Mouse (Mus musculus): ENCODE data around the gene Chga.

Chga gene

DNA sequence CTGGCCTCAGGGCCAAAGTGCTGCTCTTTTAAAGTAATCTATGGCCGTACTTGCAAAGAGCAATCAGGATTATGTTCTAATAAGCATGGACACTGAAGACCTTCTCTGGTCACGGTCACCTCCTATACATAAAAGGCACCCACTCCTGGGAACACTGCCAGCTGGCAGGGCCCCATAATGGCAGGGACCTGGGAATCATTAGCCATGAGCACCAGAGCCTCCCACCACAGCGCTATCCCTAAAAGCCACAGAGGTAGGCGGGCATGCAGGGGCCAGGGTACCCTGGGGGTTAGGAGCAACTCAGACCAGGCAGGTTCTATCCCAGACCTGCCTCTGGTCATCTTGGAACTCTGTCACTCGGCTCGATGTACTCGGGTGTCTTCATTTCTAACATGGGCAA is 45.0 kb downstream of the Chga start:
- no peak for DNase-seq (ENCODE audit: low spot score)

DNA sequence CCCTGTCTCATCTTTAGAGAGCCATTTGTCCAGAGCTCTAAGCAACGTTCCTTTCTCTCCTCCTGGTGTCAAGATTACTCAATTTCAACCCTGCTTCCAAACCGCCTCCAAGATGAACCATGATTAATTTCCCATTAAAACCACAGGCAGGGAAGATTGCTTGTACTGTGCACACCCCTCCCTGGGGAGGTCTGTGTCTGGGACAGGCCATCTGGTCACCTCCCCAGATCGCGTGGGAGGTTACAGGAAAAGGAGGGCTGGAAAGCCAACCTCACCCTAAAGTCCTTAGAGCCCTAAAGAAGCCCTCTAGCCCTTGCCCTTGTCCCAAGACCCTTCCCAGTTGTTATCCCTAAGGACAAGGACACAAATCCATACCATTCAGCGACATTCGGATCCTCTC is 45.6 kb downstream of the Chga start:
- DNase-seq (ENCODE audit: low spot score) = no peak

DNA sequence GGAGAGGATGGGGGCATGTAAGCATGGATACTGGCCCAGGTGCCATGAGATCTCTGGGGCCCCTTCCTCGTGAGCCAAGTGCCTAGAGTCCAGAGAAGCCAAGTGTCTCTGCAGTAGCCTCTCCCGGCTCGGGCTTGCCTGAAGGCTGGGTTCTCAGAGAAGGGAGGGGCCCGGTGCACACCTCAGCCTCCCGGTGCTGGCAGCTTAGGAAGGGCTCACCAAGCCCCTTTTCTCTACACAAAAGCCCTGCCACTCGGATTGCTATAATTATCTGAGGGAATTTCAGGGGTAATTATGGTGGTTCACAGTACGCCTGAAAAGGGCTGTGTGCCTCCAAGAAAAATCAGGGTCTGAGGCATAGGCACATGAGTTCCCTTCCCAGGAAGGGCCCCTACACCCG is 47.1 kb downstream of the Chga start:
- DNase-seq (ENCODE audit: low spot score) = no peak

DNA sequence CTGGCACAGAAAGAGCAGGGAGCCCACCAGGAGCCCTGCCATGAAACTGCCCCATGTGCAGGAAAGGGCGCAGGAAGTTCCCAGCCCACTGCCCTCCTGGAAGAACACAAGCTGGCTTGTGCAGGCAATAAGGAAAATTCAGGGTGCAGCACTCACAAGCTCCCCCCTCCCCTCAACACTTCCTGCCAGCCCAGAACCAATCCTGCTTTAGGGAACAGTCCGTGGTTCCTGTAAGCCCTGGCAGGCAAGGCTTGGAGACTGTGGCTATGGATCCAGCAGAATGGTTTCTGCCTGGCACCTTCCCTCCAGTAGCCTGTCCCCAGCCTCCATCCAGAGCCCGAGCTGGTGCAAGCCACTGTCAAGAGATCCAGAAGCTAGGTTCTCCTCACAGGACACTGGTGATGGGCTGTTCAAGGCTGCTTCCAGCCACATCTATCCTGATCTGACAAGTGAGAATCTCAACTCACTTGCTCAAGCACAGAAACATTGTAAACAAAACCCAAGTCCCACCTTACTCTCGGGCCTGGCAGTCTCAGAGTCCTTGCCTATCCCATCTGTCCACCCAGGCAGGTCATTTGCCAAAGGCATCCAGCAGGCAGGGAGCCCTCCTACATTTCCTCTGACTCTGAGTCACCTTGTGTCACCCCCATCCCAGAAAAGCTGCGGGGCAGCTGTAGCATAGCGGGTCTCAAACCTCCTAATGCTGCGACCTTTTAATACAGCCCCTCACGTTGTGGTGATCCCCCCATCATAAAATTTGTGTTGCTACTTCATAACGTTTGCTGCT is 47.7 kb downstream of the Chga start:
- no peak for DNase-seq (ENCODE audit: low spot score)

DNA sequence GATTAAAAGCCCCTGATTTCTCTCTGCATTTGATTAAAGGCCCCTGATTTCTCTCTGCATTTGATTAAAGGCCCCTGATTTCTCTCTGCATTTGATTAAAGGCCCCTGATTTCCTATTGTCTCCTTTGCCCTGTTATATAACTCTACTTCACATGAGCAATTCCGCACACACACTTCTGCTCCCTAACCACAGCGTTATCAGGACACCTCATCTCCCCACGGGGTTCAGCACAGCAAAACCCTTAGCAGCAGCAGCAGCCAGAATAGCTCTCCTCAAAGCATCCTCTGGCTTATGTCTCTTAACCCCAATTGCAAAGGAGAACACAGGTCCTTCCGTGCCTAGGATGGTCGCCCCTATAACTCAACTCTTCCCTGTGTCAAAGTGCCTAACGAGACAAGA is 50.8 kb downstream of the Chga start:
- DNase-seq (ENCODE audit: low spot score) = no peak

DNA sequence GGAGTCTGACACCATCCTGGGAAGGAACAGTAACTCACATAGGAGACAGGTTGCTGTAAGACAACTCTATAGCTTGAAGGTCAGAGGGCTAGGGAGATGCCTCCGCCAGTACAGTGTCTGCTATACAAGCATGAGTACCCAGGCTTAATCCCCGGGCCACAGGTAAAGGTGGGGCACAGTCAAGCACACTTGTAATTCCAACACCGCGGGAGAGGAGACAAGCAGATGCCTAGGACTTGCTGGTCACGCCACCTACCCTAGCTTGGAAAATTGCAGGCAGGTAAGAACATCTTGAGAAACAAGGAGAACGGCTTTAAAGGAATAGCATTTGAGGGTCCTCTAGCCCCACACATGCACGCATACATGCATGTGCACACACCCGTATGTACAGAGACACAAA is 52.3 kb downstream of the Chga start:
- DNase-seq (ENCODE audit: low spot score) = no peak

DNA sequence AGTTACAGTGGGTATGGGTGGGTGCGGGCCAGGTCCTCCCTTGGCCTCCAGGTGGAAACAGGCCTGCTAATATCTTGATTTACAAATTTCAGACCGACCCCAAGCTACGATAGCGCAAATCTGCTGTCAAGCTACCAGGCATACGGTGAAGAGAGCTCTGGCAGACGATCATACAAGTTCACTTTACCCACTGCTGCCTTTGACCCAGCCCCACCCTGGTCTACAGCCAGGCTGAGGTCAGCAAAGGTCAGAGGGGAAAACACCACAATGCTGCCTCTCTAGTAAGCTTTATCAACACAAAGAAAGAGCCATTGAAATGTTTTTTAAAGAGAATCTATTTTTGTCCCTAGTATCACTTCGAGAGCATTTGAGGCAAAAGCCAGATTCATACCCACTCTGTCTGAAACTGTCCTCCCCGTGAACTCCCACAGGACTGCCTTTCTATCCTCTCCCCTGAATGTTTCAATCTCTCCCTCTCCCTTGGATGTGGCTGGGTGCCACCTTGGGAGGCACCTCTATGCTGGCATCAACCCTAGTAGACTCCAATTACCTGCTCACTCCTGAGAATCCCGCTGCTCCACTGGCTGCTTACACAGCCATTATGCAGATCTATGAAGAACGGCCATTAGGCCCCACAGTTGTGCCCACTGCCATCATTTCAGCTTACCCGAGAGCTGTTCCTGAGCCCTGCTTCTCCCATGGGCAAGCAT is 53.2 kb downstream of the Chga start:
- no peak for DNase-seq (ENCODE audit: low spot score)

DNA sequence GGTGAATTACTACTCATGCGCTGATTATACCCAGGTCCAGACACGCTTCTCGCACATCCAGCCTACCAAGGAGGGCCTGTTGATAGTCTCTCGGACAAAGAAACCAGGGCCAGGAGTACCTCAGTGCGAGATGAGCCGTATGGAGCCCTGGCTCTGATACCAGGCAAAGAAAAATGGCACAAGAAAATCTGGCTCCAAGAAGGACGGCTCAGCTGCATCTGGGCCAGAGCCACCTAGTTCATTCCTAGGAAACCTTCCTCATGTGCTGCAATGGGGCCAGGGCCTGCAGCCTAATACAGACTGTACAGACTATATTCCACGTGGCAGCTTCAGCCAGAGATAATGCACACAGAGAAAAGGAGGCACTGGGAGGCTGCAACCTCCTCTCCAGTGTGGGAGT is 56.2 kb downstream of the Chga start:
- DNase-seq (ENCODE audit: low spot score) = no peak

DNA sequence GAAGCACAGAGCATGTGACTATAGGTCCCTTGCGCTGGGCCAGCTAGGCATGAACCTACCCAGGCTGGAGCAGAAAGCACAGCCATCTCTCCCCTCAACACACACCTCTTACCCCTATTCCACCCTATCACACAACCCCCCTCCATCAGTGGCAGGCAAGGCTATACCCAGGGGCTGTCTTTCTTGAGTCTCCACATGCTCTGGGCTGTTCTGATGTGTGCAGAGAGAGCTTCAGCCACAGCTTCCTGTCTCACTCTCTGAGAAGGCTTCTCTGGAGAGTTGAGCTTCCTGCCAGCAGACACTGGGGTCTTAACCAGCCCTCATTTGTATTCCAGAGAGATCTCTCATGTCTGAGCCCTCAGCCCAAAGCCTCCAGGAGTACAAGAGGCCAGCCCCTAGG is 57.7 kb downstream of the Chga start:
- DNase-seq (ENCODE audit: low spot score) = no peak

DNA sequence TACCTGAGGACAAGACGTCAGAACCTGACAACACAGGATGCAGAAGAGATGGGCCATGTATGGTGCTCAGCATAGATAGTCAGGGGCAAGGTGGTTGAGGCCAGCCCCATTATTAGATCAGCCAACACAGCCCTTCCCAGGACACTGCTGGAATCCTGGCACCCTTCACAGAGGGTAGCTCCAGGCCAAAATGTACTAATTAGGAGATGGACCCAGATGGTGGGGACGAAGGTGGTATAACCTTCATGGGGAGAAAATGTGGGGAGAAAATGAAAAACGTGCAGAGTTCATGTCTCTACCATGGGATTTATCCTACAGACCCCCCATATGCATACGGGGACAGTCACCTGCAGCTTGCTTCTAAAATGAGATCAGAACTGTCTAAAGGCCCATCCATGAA is 58.6 kb downstream of the Chga start:
- DNase-seq (ENCODE audit: low spot score) = no peak
